Mouse (Mus musculus) midbrain, embryonic 14.5 days (tissue): ENCODE data around the gene 1700113H08Rik. TPM values are rescaled to one million over a fixed set of nuclear protein-coding genes. Genes with fewer than 3 reads are reported as not detected.

Experiments used
- ATAC-seq: fragments of 200-750 bp; cut with Nextera tagmentation; 2 replicates; pipeline ENCODE4 v1.8.0; 2017; ENCODE audit warnings: moderate number of reproducible peaks, moderate library complexity; ENCODE audit not compliant: low FRiP score, low TSS enrichment
- DNase-seq: peaks from one replicate; pipeline ENCODE4 v3.0.0-alpha.2; 2015
- H3K27ac ChIP-seq: fragments of 300-500 bp; sonication (generic); replicated peaks from 2 replicates; pipeline ENCODE4 v1.5.1; 2014; ENCODE audit warnings: mild to moderate bottlenecking, low read depth, low read length, moderate library complexity
- H3K27me3 ChIP-seq: fragments of 300-500 bp; sonication (generic); 2 replicates; pipeline ENCODE4 v1.6.1; 2014; ENCODE audit warnings: low read length, control low read depth, mixed read lengths; ENCODE audit not compliant: control insufficient read depth, insufficient read depth
- H3K36me3 ChIP-seq: fragments of 300-500 bp; sonication (generic); 2 replicates; pipeline ENCODE4 v1.6.1; 2014; ENCODE audit warnings: low read length, control low read depth; ENCODE audit not compliant: control insufficient read depth, insufficient read depth
- H3K4me1 ChIP-seq: fragments of 300-500 bp; sonication (generic); 2 replicates; pipeline ENCODE4 v1.6.1; 2014; ENCODE audit warnings: mild to moderate bottlenecking, antibody characterized with exemption, low read length, control low read depth; ENCODE audit not compliant: control insufficient read depth, insufficient read depth
- H3K4me2 ChIP-seq: fragments of 300-500 bp; sonication (generic); 2 replicates; pipeline ENCODE4 v1.6.1; 2014; ENCODE audit warnings: mild to moderate bottlenecking, low read length, moderate library complexity
- H3K4me3 ChIP-seq: fragments of 300-500 bp; sonication (generic); replicated peaks from 2 replicates; pipeline ENCODE4 v1.5.1; 2014; ENCODE audit warnings: low read depth, low read length
- H3K9ac ChIP-seq: fragments of 300-500 bp; sonication (generic); replicated peaks from 2 replicates; pipeline ENCODE4 v1.6.1; 2014; ENCODE audit warnings: mild to moderate bottlenecking, low read length, moderate library complexity
- H3K9me3 ChIP-seq: fragments of 300-500 bp; sonication (generic); 2 replicates; pipeline ENCODE4 v1.6.1; 2016; ENCODE audit warnings: low read length, control low read depth, mixed read lengths; ENCODE audit not compliant: control insufficient read depth
- WGBS: fragments of 180-500 bp; shearing (Covaris S2); extraction: QIAGEN DNeasy Blood & Tissue Kit; methylation state at CpG from one replicate; pipeline ENCODE4 v1.1.7; 2014; 5-methylcytosine and 5-hydroxymethylcytosine counted together
- polyA plus RNA-seq: library from polyadenylated mRNA; unstranded; fragments of >200 nt; fragmentation: Nextera tagmentation; extraction: Ambion mirVana; gene quantifications from 2 replicates; pipeline ENCODE4 v1.2.1, GENCODE M21; 2014

The 1700113H08Rik gene
- polyA plus RNA-seq = 0.37 TPM in 1 of 2 replicates, not detected in the other

DNA sequence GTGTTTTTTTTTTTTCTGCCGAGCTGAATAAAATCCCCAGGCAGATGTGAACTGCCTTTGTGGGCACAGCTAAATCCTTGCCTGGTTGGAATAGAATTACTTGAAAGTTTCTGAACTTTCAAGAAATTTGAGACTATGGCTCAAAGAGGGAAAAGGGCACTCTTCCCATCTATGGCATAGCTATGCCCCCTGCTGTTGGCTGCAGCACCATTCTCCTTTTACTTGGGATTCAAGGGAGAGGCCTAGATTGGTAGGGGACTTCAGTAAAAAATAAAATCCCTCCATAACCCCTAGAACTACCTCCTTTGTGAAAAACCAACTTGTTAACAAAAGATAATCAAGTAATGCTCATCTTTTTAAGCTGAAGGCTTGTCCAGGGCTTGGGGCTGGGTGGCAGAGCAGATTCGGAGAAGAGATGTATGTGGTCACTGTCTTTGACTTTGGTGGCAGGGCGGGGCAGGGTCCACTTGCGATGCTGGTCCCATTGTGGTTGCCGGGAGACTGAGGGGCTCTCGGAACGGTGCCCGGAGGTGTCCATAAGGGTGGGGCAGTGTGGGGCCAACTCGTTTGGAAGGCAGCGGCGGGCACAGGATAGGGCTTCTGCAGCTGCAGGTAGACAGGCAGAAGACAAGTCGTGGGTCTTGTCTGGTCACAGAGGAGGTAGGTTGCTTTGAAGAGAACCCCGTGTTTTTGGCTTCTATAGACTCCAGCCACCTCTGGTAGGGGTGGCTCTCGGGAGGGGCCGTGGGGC is at the start of gene 1700113H08Rik:
Gene 1700113H08Rik, plus strand, starts transcription at position 546 of the 751 bp plus-strand sequence.
- H3K9ac ChIP-seq = peak within 1 kb of the TSS; percentile 62

GRCm38 (mm10) chr10:87008215-87008499 is 49.7 kb upstream of the 1700113H08Rik start:
- no peaks in the 10 kb centered on the region for H3K9me3 ChIP-seq
- no peaks in the 10 kb centered on the region for H3K36me3 ChIP-seq
- no peak overlapping the region for H3K4me3 ChIP-seq
- H3K27ac ChIP-seq = no peak overlapping the region
- H3K27me3 ChIP-seq = no peaks in the 10 kb centered on the region
- no peak for ATAC-seq
- no peak overlapping the region for H3K4me2 ChIP-seq
- no peaks in the 10 kb centered on the region for H3K4me1 ChIP-seq
- H3K9ac ChIP-seq = no peak overlapping the region
- WGBS = 89% methylated on average over 3 of the region's 3 CpGs
- DNase-seq = no peak

More for the DNA sequence above, at the start of gene 1700113H08Rik:
- Histone ChIP-seq H3K4me3 (peak within 1 kb of the TSS; percentile 42), H3K27ac (peak within 1 kb of the TSS; percentile 90), H3K9me3 (no peaks in the 10 kb centered on the region), H3K4me1 (peaks cover 15% of the 10 kb centered on the region), H3K27me3 (no peaks in the 10 kb centered on the region), H3K36me3 (no peaks in the 10 kb centered on the region), H3K4me2 (peak within 1 kb of the TSS; percentile 71)
- peak; percentile 77 for DNase-seq
- WGBS = 1% methylated on average over 15 of the region's 15 CpGs
- ATAC-seq = peak; percentile 65; the same call in 1 of the 2 replicates

DNA sequence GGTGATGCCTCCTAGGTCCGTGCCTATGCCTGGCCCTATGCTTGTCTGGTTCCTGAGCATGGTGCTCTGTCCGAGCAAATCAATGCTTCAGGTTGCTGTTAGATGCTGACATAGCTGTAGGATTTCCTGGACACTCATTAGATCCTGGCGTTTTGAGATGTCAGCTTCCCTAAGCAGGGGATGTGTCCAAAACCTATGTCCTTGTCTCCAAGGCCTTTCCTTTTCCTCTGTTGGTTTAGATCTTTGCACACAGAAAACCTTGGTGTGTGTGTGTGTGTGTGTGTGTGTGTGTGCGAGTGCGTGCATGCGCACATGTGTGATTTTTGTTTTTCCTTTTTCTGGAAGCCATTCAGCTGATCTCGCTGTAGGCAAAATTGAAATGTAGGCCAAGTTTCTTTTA is 45.8 kb upstream of the 1700113H08Rik start:
- DNase-seq (no peak), ATAC-seq (no peak)
- H3K27me3 ChIP-seq = no peaks in the 10 kb centered on the region
- H3K9ac ChIP-seq = no peak overlapping the region
- WGBS = 92% methylated on average over 7 of the region's 7 CpGs
- no peak overlapping the region for H3K27ac ChIP-seq
- H3K9me3 ChIP-seq = no peaks in the 10 kb centered on the region
- H3K36me3 ChIP-seq = no peaks in the 10 kb centered on the region
- no peak overlapping the region for H3K4me3 ChIP-seq
- H3K4me1 ChIP-seq = peaks cover 12% of the 10 kb centered on the region
- H3K4me2 ChIP-seq = no peak overlapping the region

- no peak overlapping the region for H3K4me2 ChIP-seq
- no peaks in the 10 kb centered on the region for H3K9me3 ChIP-seq
- ATAC-seq = no peak
- H3K27ac ChIP-seq = no peak overlapping the region
- no peaks in the 10 kb centered on the region for H3K36me3 ChIP-seq
- peaks cover 12% of the 10 kb centered on the region for H3K4me1 ChIP-seq
- 90% methylated on average over 7 of the region's 7 CpGs for WGBS
- no peaks in the 10 kb centered on the region for H3K27me3 ChIP-seq
- no peak overlapping the region for H3K9ac ChIP-seq
- DNase-seq = no peak
- no peak overlapping the region for H3K4me3 ChIP-seq
Measured at GRCm38 (mm10) chr10:87014391-87014965, 43.4 kb upstream of the 1700113H08Rik start.

DNA sequence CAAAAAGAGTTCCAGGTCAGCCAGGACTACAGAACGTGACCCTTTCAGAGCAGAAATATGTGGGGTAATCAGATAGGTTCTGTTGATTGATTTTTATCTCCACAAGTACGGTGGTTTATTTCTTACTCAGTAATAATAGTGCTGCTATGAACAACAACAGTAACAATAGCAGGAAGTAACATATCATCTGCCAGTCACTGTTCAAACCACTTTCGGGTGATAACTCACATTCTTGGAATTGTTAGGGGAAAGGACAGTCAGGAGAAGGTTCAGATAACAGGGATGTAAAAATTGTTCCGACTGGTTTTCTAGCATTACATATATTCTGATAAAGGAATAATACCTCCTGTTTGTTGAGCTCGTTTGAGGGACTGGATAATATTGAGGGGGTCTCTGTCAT is 42.4 kb upstream of the 1700113H08Rik start:
- Histone ChIP-seq H3K27ac (no peak overlapping the region), H3K9me3 (no peaks in the 10 kb centered on the region), H3K9ac (no peak overlapping the region), H3K4me2 (no peak overlapping the region), H3K4me1 (peaks cover 12% of the 10 kb centered on the region), H3K27me3 (no peaks in the 10 kb centered on the region), H3K36me3 (no peaks in the 10 kb centered on the region), H3K4me3 (no peak overlapping the region)
- 86% methylated on average over 5 of the region's 5 CpGs for WGBS
- ATAC-seq = no peak
- no peak for DNase-seq

DNA sequence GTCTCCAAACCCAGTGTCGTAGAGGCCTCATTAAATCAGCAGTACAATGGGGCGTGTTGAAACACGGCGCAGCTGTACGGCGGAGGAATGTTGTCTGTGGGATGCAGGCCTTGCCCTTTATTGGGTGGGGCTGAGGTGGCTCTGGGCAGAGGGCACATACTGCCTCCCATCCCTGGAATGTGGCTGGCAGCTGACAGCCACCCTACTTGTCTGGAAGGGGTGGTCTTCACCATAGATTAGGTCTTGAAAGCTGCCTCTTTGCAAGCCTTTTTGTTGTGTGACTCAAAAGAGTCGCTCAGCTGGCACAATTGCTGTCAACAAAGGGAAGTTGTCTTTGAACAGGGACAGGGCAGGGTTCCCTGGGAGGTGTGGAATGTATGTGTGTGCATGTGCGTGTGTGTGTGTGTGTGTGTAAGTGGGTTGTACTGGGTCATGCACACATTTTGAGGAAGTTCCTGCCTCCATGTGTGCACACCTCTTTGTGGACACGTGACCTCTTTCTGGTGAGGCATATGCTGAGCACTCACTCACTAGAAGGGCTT is 41.6 kb upstream of the 1700113H08Rik start:
- ATAC-seq (peak; percentile 60; the same call in 1 of the 2 replicates), DNase-seq (peak; percentile 22)
- 19% methylated on average over 9 of the region's 9 CpGs for WGBS
- no peaks in the 10 kb centered on the region for H3K9me3 ChIP-seq
- H3K9ac ChIP-seq = no peak overlapping the region
- no peak overlapping the region for H3K4me3 ChIP-seq
- H3K4me2 ChIP-seq = no peak overlapping the region
- peaks cover 12% of the 10 kb centered on the region for H3K4me1 ChIP-seq
- no peaks in the 10 kb centered on the region for H3K36me3 ChIP-seq
- no peak overlapping the region for H3K27ac ChIP-seq
- H3K27me3 ChIP-seq = no peaks in the 10 kb centered on the region

DNA sequence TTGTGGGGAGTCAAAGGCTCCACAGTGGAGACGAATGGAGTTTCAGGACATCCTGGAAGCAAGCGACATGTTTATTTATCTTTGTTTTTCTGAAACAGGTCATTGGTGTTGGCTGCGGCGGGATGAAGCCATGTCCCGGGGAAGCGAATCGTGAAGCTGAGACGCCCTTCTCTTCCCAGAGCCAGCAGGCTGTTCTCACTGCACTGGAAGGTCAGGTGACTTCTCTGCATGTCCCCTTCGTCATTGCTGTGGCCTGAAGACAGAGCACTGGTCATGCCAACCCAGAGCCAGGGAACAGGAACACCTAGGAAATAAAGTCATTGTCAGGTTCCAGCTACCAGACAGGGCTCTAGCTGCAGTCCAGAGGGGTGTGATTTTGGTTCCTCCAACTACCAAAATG is 39.0 kb upstream of the 1700113H08Rik start:
- Histone ChIP-seq H3K9me3 (no peaks in the 10 kb centered on the region), H3K27me3 (no peaks in the 10 kb centered on the region), H3K4me1 (peaks cover 12% of the 10 kb centered on the region), H3K36me3 (no peaks in the 10 kb centered on the region), H3K27ac (no peak overlapping the region), H3K4me3 (no peak overlapping the region), H3K4me2 (no peak overlapping the region), H3K9ac (no peak overlapping the region)
- ATAC-seq (no peak), DNase-seq (no peak)
- WGBS = 77% methylated on average over 9 of the region's 9 CpGs

DNA sequence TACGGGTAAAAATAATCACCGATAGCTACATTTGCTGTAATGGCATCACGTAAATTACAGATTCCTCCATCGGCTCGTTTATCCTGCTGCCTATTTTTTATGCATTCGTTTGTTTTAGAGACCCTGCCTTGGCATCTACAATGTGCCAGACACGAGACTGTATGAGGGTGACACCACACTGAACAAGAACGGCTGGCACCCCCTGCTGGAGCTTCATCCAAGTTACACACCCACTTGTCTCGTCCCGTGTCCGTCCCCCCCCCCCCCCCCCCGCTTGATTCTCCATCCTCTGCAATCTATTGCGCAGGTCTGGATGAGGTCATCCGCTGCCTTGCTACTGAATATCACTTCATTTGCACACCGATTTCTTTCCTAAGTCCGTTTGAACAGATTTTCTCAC is 37.1 kb upstream of the 1700113H08Rik start:
- Histone ChIP-seq H3K36me3 (no peaks in the 10 kb centered on the region), H3K9ac (no peak overlapping the region), H3K27ac (no peak overlapping the region), H3K4me3 (no peak overlapping the region), H3K4me1 (peaks cover 12% of the 10 kb centered on the region), H3K27me3 (no peaks in the 10 kb centered on the region), H3K9me3 (no peaks in the 10 kb centered on the region), H3K4me2 (no peak overlapping the region)
- DNase-seq = peak; percentile 65
- ATAC-seq = no peak
- WGBS = 66% methylated on average over 15 of the region's 16 CpGs

DNA sequence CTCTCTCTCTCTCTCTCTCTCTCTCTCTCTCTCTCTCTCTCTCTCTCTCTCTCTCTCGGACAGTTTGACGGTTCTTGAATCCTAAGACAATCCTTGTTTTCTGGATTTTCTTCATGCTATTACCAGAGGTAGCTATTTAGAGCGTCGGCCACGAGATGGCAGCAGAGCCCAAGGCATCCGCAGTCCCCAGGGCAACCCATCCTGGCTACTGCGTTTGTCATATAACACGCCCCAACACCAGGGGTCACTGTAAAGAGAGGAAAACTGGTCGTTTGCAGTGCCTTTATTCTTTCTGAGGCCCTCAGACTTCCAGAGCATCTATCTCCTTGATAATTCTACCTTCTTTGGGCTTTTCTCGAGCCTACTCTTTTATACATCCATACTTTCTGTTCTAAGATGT is 33.0 kb upstream of the 1700113H08Rik start:
- peak; percentile 89 for ATAC-seq

More for the DNA sequence above, 33.0 kb upstream of the 1700113H08Rik start:
- Histone ChIP-seq H3K27ac (no peak overlapping the region), H3K4me1 (no peaks in the 10 kb centered on the region), H3K4me2 (no peak overlapping the region), H3K9me3 (no peaks in the 10 kb centered on the region), H3K9ac (no peak overlapping the region), H3K27me3 (no peaks in the 10 kb centered on the region), H3K36me3 (no peaks in the 10 kb centered on the region), H3K4me3 (no peak overlapping the region)
- DNase-seq = peak; percentile 98
- WGBS = 2% methylated on average over 10 of the region's 10 CpGs
